Mouse (Mus musculus): ENCODE data around the gene Krt81. TPM values are rescaled to one million over a fixed set of nuclear protein-coding genes. Genes with fewer than 3 reads are reported as not detected.

Krt81 gene
- not detected for polyA plus RNA-seq (2017; shearing (Covaris generic))

DNA sequence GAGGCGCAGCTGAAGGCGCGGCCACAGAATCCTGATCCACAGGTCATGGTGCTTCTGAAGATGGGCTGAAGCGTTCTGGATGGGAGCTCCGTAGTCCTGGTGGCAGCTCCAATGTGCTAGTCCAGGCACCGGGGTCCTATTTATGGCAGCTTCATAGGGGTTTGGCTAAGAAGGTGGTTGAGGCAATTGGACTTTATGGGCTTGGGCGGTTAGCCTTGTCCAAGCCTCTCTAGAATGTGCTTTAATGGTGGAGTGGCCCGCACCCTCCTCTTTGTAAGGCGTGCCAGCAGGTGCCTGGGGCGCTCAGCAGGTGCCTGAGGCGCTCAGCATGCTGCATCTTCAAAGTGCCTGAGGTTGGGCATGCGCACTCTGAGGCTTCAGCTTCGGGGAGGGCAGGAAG is at the start of gene Krt81:
Krt81 (minus strand) TSS at position 101 of the 400 bp plus-strand sequence.

GRCm38 (mm10) chr15:101491431-101491830 is 27.9 kb upstream of the Krt81 start, which contains the start of gene Krt83:
Krt83 (minus strand) TSS chr15:101491512.

DNA sequence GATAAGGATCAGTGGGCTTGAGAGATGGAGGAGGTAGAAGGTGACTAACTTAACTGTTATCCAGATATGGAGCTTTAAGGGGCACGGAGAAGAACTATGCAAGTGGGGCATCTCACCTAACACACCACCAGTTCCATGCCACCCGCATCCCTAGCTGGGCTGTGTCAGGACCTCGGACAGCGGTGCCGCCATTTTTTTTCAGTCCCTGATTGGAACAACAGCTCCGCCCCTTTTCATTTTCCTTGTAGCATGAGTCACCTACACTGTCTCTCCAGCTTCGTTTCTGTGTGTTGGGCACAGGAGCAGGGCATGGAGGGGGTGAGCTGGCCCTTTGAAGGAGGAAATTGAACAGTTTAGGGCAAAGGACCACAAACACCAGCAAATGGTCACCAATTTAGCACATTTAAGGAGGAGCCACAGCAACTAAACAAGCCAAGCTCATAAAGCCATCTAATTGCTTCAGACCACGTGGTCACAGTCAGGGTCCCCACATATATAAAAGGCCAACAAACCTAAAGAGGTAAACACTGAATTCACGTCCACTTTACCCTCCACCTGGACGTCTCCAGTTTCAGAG is 9.5 kb upstream of the Krt81 start, which contains the start of gene Krt86:
Krt86 (plus strand) TSS at position 527 of the 577 bp plus-strand sequence.

DNA sequence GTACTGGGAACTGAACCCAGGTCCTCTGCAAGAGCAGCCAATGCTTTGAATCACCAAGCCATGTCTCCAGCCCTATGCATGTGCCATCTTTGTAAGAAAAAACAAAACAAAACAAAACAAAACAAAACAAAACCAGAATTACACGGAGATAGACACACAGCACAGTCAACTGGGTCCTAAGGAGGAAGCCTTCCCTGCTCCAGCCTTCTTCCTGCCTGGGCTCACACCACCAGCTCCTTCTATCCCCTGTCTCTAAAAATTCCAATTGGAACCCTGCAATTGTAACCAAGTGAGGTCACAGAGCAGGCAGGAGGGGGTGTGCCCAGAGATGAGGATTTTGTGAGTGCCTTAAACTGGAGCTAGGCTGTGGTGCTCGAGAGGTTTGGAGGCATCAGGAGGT is 16.1 kb downstream of the Krt81 start, which contains the start of gene Krt88:
Krt88 (plus strand) TSS at position 301 of the 400 bp plus-strand sequence.

GRCm38 (mm10) chr15:101438555-101438954 is 25.0 kb downstream of the Krt81 start, which contains the start of gene Krt87:
Krt87 (minus strand) TSS chr15:101438804.

DNA sequence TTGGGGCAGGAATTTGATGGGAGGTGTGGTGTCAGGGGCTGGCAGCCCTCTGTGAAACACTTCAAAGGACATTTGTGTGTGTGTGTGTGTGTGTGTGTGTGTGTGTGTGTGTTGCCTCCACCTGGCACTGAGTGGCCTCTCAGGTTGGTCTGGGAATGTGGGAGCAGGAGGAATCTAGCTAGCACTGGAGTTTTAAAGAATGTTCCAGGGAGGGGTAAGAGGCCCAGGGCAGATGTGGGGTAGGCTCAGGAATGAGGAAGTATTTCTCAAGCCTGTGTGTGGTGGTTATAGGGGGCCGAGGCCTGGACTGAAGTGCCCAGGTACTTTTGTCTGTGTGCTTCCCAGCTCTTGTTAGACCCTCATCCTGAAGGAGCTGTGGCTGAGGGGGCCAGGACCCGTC is 52.8 kb downstream of the Krt81 start, which contains the start of gene Krt7:
Krt7 (plus strand) TSS at position 269 of the 400 bp plus-strand sequence.

Other genes starting within 250 kb of the Krt81 start
- not detected for gene Grasp, start 239.6 kb downstream of the Krt81 start, polyA plus RNA-seq (2017; shearing (Covaris generic))
- 133 TPM for gene Nr4a1, start 209.5 kb downstream of the Krt81 start, polyA plus RNA-seq (2017; shearing (Covaris generic))
- gene Atg101, start 179.5 kb downstream of the Krt81 start, polyA plus RNA-seq (2017; shearing (Covaris generic)) = 73.2 TPM
- gene 6030408B16Rik, start 170.5 kb downstream of the Krt81 start, polyA plus RNA-seq (2017; shearing (Covaris generic)) = 0.24 TPM
- gene Krt80, start 93.6 kb downstream of the Krt81 start, polyA plus RNA-seq (2017; shearing (Covaris generic)) = 0.10 TPM
- gene Krt7, start 52.7 kb downstream of the Krt81 start, polyA plus RNA-seq (2017; shearing (Covaris generic)) = not detected
- 0.44 TPM for gene Krt87, start 24.9 kb downstream of the Krt81 start, polyA plus RNA-seq (2017; shearing (Covaris generic))
- gene Krt88, start 16.0 kb downstream of the Krt81 start, polyA plus RNA-seq (2017; shearing (Covaris generic)) = not detected
- not detected for gene Krt86, start 9.7 kb upstream of the Krt81 start, polyA plus RNA-seq (2017; shearing (Covaris generic))
- 5.7 TPM for gene Krt83, start 27.8 kb upstream of the Krt81 start, polyA plus RNA-seq (2017; shearing (Covaris generic))
- gene Gm49425, start 53.5 kb upstream of the Krt81 start, polyA plus RNA-seq (2017; shearing (Covaris generic)) = not detected
- not detected for gene Krt84, start 69.1 kb upstream of the Krt81 start, polyA plus RNA-seq (2017; shearing (Covaris generic))
- gene Krt82, start 86.9 kb upstream of the Krt81 start, polyA plus RNA-seq (2017; shearing (Covaris generic)) = not detected
- gene Krt90, start 99.2 kb upstream of the Krt81 start, polyA plus RNA-seq (2017; shearing (Covaris generic)) = not detected
- not detected for gene Krt75, start 110.2 kb upstream of the Krt81 start, polyA plus RNA-seq (2017; shearing (Covaris generic))
- not detected for gene Gm5414, start 164.4 kb upstream of the Krt81 start, polyA plus RNA-seq (2017; shearing (Covaris generic))
- not detected for gene Gm5478, start 183.6 kb upstream of the Krt81 start, polyA plus RNA-seq (2017; shearing (Covaris generic))
- not detected for gene Krt6b, start 216.5 kb upstream of the Krt81 start, polyA plus RNA-seq (2017; shearing (Covaris generic))
- gene Krt6a, start 230.6 kb upstream of the Krt81 start, polyA plus RNA-seq (2017; shearing (Covaris generic)) = not detected
- not detected for gene Krt5, start 249.1 kb upstream of the Krt81 start, polyA plus RNA-seq (2017; shearing (Covaris generic))